In genomic region chr4:148857398-148858084, GRCm38 (mm10) we compare ENCODE assay signal across 13 mouse cellular contexts. TPM values are rescaled to one million over a fixed set of nuclear protein-coding genes. Genes with fewer than 3 reads are reported as not detected.
A peak's percentile ranks its signal among the peaks of the same experiment; 100 is the strongest.
DNase-seq lines count a peak whose midpoint lies in the region; ATAC-seq and TF ChIP-seq lines count a peak whose summit lies in the region.
"Had no signal": no experiment of that assay in that cellular context is flagged by ENCODE, and none has a peak within 500 bp of the region (broad histone marks: within the 10 kb centered on the region; RNA-seq: fewer than 3 reads in every experiment).

No protein-coding gene starts in this region.

- no peak overlapping the region for H3K9ac ChIP-seq in heart, adult 2 months (ENCODE audit: low read depth, low read length)
- no peak overlapping the region for H3K9ac ChIP-seq in hindbrain, postnatal 0 days (replicated peaks; ENCODE audit: low read length)
- H3K9ac ChIP-seq in hindbrain, embryonic 16.5 days (ENCODE audit: low read depth, low read length), result no peak overlapping the region
- H3K9ac ChIP-seq in midbrain, embryonic 16.5 days (ENCODE audit: low read depth, low read length), result 0 out of 2 replicates have a peak overlapping the region, but pooled peaks have one; percentile 21
- no peak overlapping the region for H3K9ac ChIP-seq in midbrain, embryonic 11.5 days (ENCODE audit: low read length)
- H3K9ac ChIP-seq in stomach, postnatal 0 days (ENCODE audit: low read length), result no peak overlapping the region
- H3K9ac ChIP-seq: limb, embryonic 13.5 days; liver, postnatal 0 days had no signal

- H3K4me2 ChIP-seq in hindbrain, postnatal 0 days (ENCODE audit: low read depth, low read length), result no peak overlapping the region
- H3K4me2 ChIP-seq in hindbrain, embryonic 16.5 days (ENCODE audit: low read length), result no peak overlapping the region
- H3K4me2 ChIP-seq in midbrain, embryonic 16.5 days (ENCODE audit: low read length), result no peak overlapping the region
- no peak overlapping the region for H3K4me2 ChIP-seq in midbrain, embryonic 11.5 days
- H3K4me2 ChIP-seq in stomach, postnatal 0 days (replicated peaks; ENCODE audit: low read depth), result no peak overlapping the region
- H3K4me2 ChIP-seq: limb, embryonic 13.5 days had no signal

- ATAC-seq in hindbrain, postnatal 0 days, result no peak
- no peak for ATAC-seq in hindbrain, embryonic 16.5 days
- no peak for ATAC-seq in midbrain, embryonic 16.5 days
- ATAC-seq in midbrain, embryonic 11.5 days (ENCODE audit: low FRiP score), result no peak
- ATAC-seq in stomach, postnatal 0 days (ENCODE audit: low FRiP score, low TSS enrichment), result peak; percentile 37; the same call in 1 of the 2 replicates
- ATAC-seq: liver, postnatal 0 days had no signal

- no peak for TF ChIP-seq POLR2A in heart, adult 2 months (IDR thresholded peaks at IDR 0.05; ENCODE audit: insufficient read depth, low read depth, low read length)

- no peak overlapping the region for H3K4me3 ChIP-seq in heart, adult 2 months
- H3K4me3 ChIP-seq in hindbrain, postnatal 0 days (ENCODE audit: low read length), result no peak overlapping the region
- H3K4me3 ChIP-seq in hindbrain, embryonic 16.5 days (ENCODE audit: low read length), result no peak overlapping the region
- no peak overlapping the region for H3K4me3 ChIP-seq in midbrain, embryonic 16.5 days (ENCODE audit: low read depth, low read length)
- H3K4me3 ChIP-seq in midbrain, embryonic 11.5 days (ENCODE audit: low read depth, low read length), result no peak overlapping the region
- no peak overlapping the region for H3K4me3 ChIP-seq in stomach, postnatal 0 days (ENCODE audit: low read depth, low read length)
- H3K4me3 ChIP-seq: limb, embryonic 13.5 days had no signal

- no peaks in the 10 kb centered on the region for H3K79me2 ChIP-seq in heart, adult 2 months (replicated peaks; ENCODE audit: control insufficient read depth, insufficient read depth, low read length)

- TF ChIP-seq CTCF in heart, adult 2 months (IDR thresholded peaks at IDR 0.05), result peak; percentile 26; the same call in 1 of the 2 replicates
- peak; percentile 40; the same call in 1 of the 2 replicates for TF ChIP-seq CTCF in hindbrain, postnatal 0 days (IDR thresholded peaks at IDR 0.05; ENCODE audit: low read depth)
- TF ChIP-seq CTCF in stomach, postnatal 0 days (IDR thresholded peaks at IDR 0.05; ENCODE audit: low read depth), result peak; percentile 45

- H3K27ac ChIP-seq in heart, adult 2 months, result no peak overlapping the region
- no peak overlapping the region for H3K27ac ChIP-seq in hindbrain, postnatal 0 days
- H3K27ac ChIP-seq in hindbrain, embryonic 16.5 days (ENCODE audit: low read depth, low read length), result no peak overlapping the region
- no peak overlapping the region for H3K27ac ChIP-seq in midbrain, embryonic 16.5 days (ENCODE audit: low read length)
- H3K27ac ChIP-seq in midbrain, embryonic 11.5 days (ENCODE audit: low read depth, low read length), result no peak overlapping the region
- H3K27ac ChIP-seq in stomach, postnatal 0 days (replicated peaks), result peak overlapping the region; percentile 45; the same call in 1 of the 2 replicates
- H3K27ac ChIP-seq: limb, embryonic 13.5 days; macrophage had no signal

- H3K9me3 ChIP-seq in hindbrain, postnatal 0 days (ENCODE audit: low read length), result no peaks in the 10 kb centered on the region
- H3K9me3 ChIP-seq in hindbrain, embryonic 16.5 days (ENCODE audit: control insufficient read depth, low read length), result no peaks in the 10 kb centered on the region
- no peaks in the 10 kb centered on the region for H3K9me3 ChIP-seq in midbrain, embryonic 16.5 days (replicated peaks; ENCODE audit: control insufficient read depth, low read length, poor library complexity, severe bottlenecking)
- no peaks in the 10 kb centered on the region for H3K9me3 ChIP-seq in midbrain, embryonic 11.5 days (ENCODE audit: control insufficient read depth, low read length)
- H3K9me3 ChIP-seq in stomach, postnatal 0 days (ENCODE audit: control insufficient read depth, low read length), result no peaks in the 10 kb centered on the region
- H3K9me3 ChIP-seq: limb, embryonic 13.5 days had no signal

- intact Hi-C loops in heart, adult 2 months (cut with DNase I), result no loop called here
- intact Hi-C loops in heart, postnatal 25 days (cut with DNase I), result no loop called here

- DNase-seq in heart, adult 2 months, result no peak
- DNase-seq in heart, postnatal 25 days (ENCODE audit: low spot score), result no peak
- DNase-seq in hindbrain, postnatal 0 days (ENCODE audit: low spot score), result no peak
- DNase-seq in midbrain, embryonic 11.5 days (ENCODE audit: low spot score, missing footprints), result no peak
- DNase-seq in stomach, postnatal 0 days (ENCODE audit: low spot score), result no peak
- no peak for DNase-seq in adipocyte (ENCODE audit: low spot score)
- DNase-seq: cerebellum, postnatal 25 days; liver, postnatal 0 days; right cerebral cortex, postnatal 25 days had no signal

- 55% methylated on average over 13 of the region's 13 CpGs for WGBS in heart, adult 2 months
- WGBS in hindbrain, postnatal 0 days, result 58% methylated on average over 13 of the region's 13 CpGs
- WGBS in hindbrain, embryonic 16.5 days, result 60% methylated on average over 13 of the region's 13 CpGs
- 63% methylated on average over 13 of the region's 13 CpGs for WGBS in midbrain, embryonic 16.5 days
- WGBS in midbrain, embryonic 11.5 days, result 74% methylated on average over 13 of the region's 13 CpGs
- WGBS in stomach, postnatal 0 days, result 52% methylated on average over 13 of the region's 13 CpGs

- H3K4me1 ChIP-seq in heart, adult 2 months (ENCODE audit: control insufficient read depth, insufficient read depth, low read length), result peaks cover 15% of the 10 kb centered on the region
- peaks cover 4% of the 10 kb centered on the region; the same call in 1 of the 2 replicates for H3K4me1 ChIP-seq in hindbrain, postnatal 0 days (ENCODE audit: insufficient read depth, low read length)
- peaks cover 15% of the 10 kb centered on the region for H3K4me1 ChIP-seq in hindbrain, embryonic 16.5 days (ENCODE audit: control insufficient read depth, insufficient read depth, low read depth, low read length)
- H3K4me1 ChIP-seq in midbrain, embryonic 16.5 days (ENCODE audit: control insufficient read depth, insufficient read depth, low read length), result peaks cover 22% of the 10 kb centered on the region
- peaks cover 26% of the 10 kb centered on the region for H3K4me1 ChIP-seq in midbrain, embryonic 11.5 days (ENCODE audit: control insufficient read depth, insufficient read depth, low read length)
- H3K4me1 ChIP-seq in stomach, postnatal 0 days (replicated peaks; ENCODE audit: control insufficient read depth, insufficient read depth), result no peaks in the 10 kb centered on the region; the same call in 1 of the 2 replicates

- no peaks in the 10 kb centered on the region for H3K27me3 ChIP-seq in heart, adult 2 months (ENCODE audit: control insufficient read depth, insufficient read depth, low read length)
- H3K27me3 ChIP-seq in hindbrain, postnatal 0 days (ENCODE audit: insufficient read depth, low read length), result peaks cover 50% of the 10 kb centered on the region
- peaks cover 32% of the 10 kb centered on the region for H3K27me3 ChIP-seq in hindbrain, embryonic 16.5 days (replicated peaks; ENCODE audit: control insufficient read depth, insufficient read depth, low read length)
- peaks cover 17% of the 10 kb centered on the region for H3K27me3 ChIP-seq in midbrain, embryonic 16.5 days (ENCODE audit: control insufficient read depth, insufficient read depth, low read depth, low read length)
- peaks cover 53% of the 10 kb centered on the region for H3K27me3 ChIP-seq in midbrain, embryonic 11.5 days (ENCODE audit: control insufficient read depth, insufficient read depth, low read length)
- H3K27me3 ChIP-seq in stomach, postnatal 0 days (ENCODE audit: control insufficient read depth, insufficient read depth, low read length), result no peaks in the 10 kb centered on the region

- H3K36me3 ChIP-seq in heart, adult 2 months (ENCODE audit: control insufficient read depth, insufficient read depth, low read length), result no peaks in the 10 kb centered on the region
- H3K36me3 ChIP-seq in hindbrain, postnatal 0 days (ENCODE audit: insufficient read depth, low read length), result no peaks in the 10 kb centered on the region
- no peaks in the 10 kb centered on the region for H3K36me3 ChIP-seq in hindbrain, embryonic 16.5 days (ENCODE audit: control insufficient read depth, insufficient read depth, low read length)
- no peaks in the 10 kb centered on the region for H3K36me3 ChIP-seq in midbrain, embryonic 16.5 days (ENCODE audit: control insufficient read depth, insufficient read depth, low read length)
- H3K36me3 ChIP-seq in midbrain, embryonic 11.5 days (ENCODE audit: control insufficient read depth, insufficient read depth, low read length), result no peaks in the 10 kb centered on the region
- H3K36me3 ChIP-seq in stomach, postnatal 0 days (ENCODE audit: control insufficient read depth, insufficient read depth, low read length), result no peaks in the 10 kb centered on the region
- H3K36me3 ChIP-seq: limb, embryonic 13.5 days had no signal

- no peak for TF ChIP-seq EP300 in heart, adult 2 months (IDR thresholded peaks at IDR 0.05; ENCODE audit: insufficient read depth, low read depth, low read length)
- TF ChIP-seq EP300 in stomach, postnatal 0 days (optimal IDR thresholded peaks at IDR 0.05), result no peak

RNA-seq across cellular contexts. Expression of gene Casz1, which starts 53.3 kb away (rescaled TPM):
- total RNA-seq in heart, adult 2 months (2021), result 10 to 100 TPM; 42.5 to 47.0 TPM
- polyA plus RNA-seq in heart, adult 2 months (2012; rRNA removed), result 21.2 and 22.4 TPM in 2 replicates
- 10 to 100 TPM; 42.1 to 44.7 TPM for total RNA-seq in heart, postnatal 25 days (2021)
- 6.3 and 7.2 TPM in 2 replicates for total RNA-seq in hindbrain, postnatal 0 days (2014; rRNA removed)
- 2.3 and 3.2 TPM in 2 replicates for polyA plus RNA-seq in hindbrain, postnatal 0 days (2015; fragmentation: Nextera tagmentation; extraction: Ambion mirVana)
- 4.4 and 5.6 TPM in 2 replicates for polyA plus RNA-seq in hindbrain, embryonic 16.5 days (2015; fragmentation: Nextera tagmentation; extraction: Ambion mirVana)
- 2.6 TPM in 2 replicates for polyA plus RNA-seq in midbrain, embryonic 16.5 days (2015; fragmentation: Nextera tagmentation; extraction: Ambion mirVana)
- 1.6 TPM in 2 replicates for polyA plus RNA-seq in midbrain, embryonic 11.5 days (2014; fragmentation: Nextera tagmentation; extraction: Ambion mirVana)
- polyA plus RNA-seq in stomach, postnatal 0 days (2015; fragmentation: Nextera tagmentation; extraction: Ambion mirVana), result 9.4 and 10.3 TPM in 2 replicates
